Mouse (Mus musculus) embryo, embryonic 10 days (tissue): ENCODE data around the gene C1qtnf1.

Experiments used
- DNase-seq: peaks from one replicate; pipeline ENCODE4 v3.0.0-alpha.2; 2015; ENCODE audit warnings: low spot score

Gene C1qtnf1

GRCm38 (mm10) chr11:118475496-118476083 is 47.6 kb downstream of the C1qtnf1 start:
- DNase-seq, result no peak

- peak; percentile 98 for DNase-seq
These were observed 48.7 kb downstream of the C1qtnf1 start, which contains the start of gene Engase for GRCm38 (mm10) chr11:118476396-118477373. Engase (plus strand) TSS chr11:118476829.

- peak; percentile 36 for DNase-seq
These were observed 51.8 kb downstream of the C1qtnf1 start for GRCm38 (mm10) chr11:118479776-118480175.

GRCm38 (mm10) chr11:118481231-118481630 is 53.2 kb downstream of the C1qtnf1 start:
- no peak for DNase-seq

GRCm38 (mm10) chr11:118481751-118482150 is 53.7 kb downstream of the C1qtnf1 start:
- no peak for DNase-seq

- no peak for DNase-seq
These were observed 56.2 kb downstream of the C1qtnf1 start for GRCm38 (mm10) chr11:118484169-118484568.

- no peak for DNase-seq
These were observed 57.3 kb downstream of the C1qtnf1 start for GRCm38 (mm10) chr11:118485338-118485737.

- no peak for DNase-seq
These were observed 57.8 kb downstream of the C1qtnf1 start for GRCm38 (mm10) chr11:118485780-118486179.

GRCm38 (mm10) chr11:118486281-118486680 is 58.3 kb downstream of the C1qtnf1 start:
- DNase-seq, result no peak

- DNase-seq, result no peak
These were observed 59.1 kb downstream of the C1qtnf1 start for GRCm38 (mm10) chr11:118486881-118487772.

- DNase-seq, result peak; percentile 32
These were observed 60.3 kb downstream of the C1qtnf1 start for GRCm38 (mm10) chr11:118488191-118488906.

- no peak for DNase-seq
These were observed 60.9 kb downstream of the C1qtnf1 start for GRCm38 (mm10) chr11:118488907-118489270.

GRCm38 (mm10) chr11:118490566-118491218 is 62.7 kb downstream of the C1qtnf1 start:
- DNase-seq, result peak; percentile 80

- no peak for DNase-seq
These were observed 63.2 kb downstream of the C1qtnf1 start for GRCm38 (mm10) chr11:118491230-118491629.

GRCm38 (mm10) chr11:118493458-118493857 is 65.5 kb downstream of the C1qtnf1 start:
- DNase-seq, result no peak

- no peak for DNase-seq
These were observed 66.2 kb downstream of the C1qtnf1 start for GRCm38 (mm10) chr11:118494001-118494737.

GRCm38 (mm10) chr11:118495065-118495464 is 67.1 kb downstream of the C1qtnf1 start:
- DNase-seq, result no peak

- no peak for DNase-seq
These were observed 68.2 kb downstream of the C1qtnf1 start for GRCm38 (mm10) chr11:118496066-118496689.
